ENCODE assay signal across 8 mouse cellular contexts in genomic region chr11:5444599-5445451, GRCm38 (mm10). TPM values are rescaled to one million over a fixed set of nuclear protein-coding genes. Genes with fewer than 3 reads are reported as not detected.
A peak's percentile ranks its signal among the peaks of the same experiment; 100 is the strongest.
DNase-seq lines count a peak whose midpoint lies in the region; ATAC-seq and TF ChIP-seq lines count a peak whose summit lies in the region.

TSS of gene Znrf3 (minus strand) at chr11:5444847.

- peak within 1 kb of the TSS; percentile 59 for H3K27ac ChIP-seq in forebrain, postnatal 0 days (ENCODE audit: low read depth, low read length)
- H3K27ac ChIP-seq in lung, embryonic 16.5 days (ENCODE audit: low read length), result peak within 1 kb of the TSS; percentile 79

- H3K4me1 ChIP-seq in G1E (ENCODE audit: insufficient read depth, low read depth, low read length), result peaks cover 32% of the 10 kb centered on the region
- peaks cover 15% of the 10 kb centered on the region for H3K4me1 ChIP-seq in forebrain, postnatal 0 days (ENCODE audit: insufficient read depth)
- H3K4me1 ChIP-seq in lung, embryonic 16.5 days (replicated peaks; ENCODE audit: control insufficient read depth, insufficient read depth, low read length), result peaks cover 23% of the 10 kb centered on the region

- 2% methylated on average over 47 of the region's 106 CpGs for WGBS in forebrain, postnatal 0 days
- WGBS in lung, embryonic 16.5 days, result under 1% methylated on average over 38 of the region's 106 CpGs

- H3K9me3 ChIP-seq in G1E (replicated peaks), result no peaks in the 10 kb centered on the region
- H3K9me3 ChIP-seq in forebrain, postnatal 0 days (ENCODE audit: low read length), result no peaks in the 10 kb centered on the region
- no peaks in the 10 kb centered on the region for H3K9me3 ChIP-seq in lung, embryonic 16.5 days (ENCODE audit: control insufficient read depth, low read length)

- H3K4me2 ChIP-seq in forebrain, postnatal 0 days (ENCODE audit: low read depth), result peak within 1 kb of the TSS; percentile 98
- H3K4me2 ChIP-seq in lung, embryonic 16.5 days (ENCODE audit: low read depth, low read length), result peak within 1 kb of the TSS; percentile 93

- peak within 1 kb of the TSS; percentile 78 for H3K4me3 ChIP-seq in G1E (ENCODE audit: low read depth, low read length)
- peak within 1 kb of the TSS; percentile 74 for H3K4me3 ChIP-seq in forebrain, postnatal 0 days (ENCODE audit: low read depth, low read length)
- H3K4me3 ChIP-seq in lung, embryonic 16.5 days (ENCODE audit: low read length), result peak within 1 kb of the TSS; percentile 87

- TF ChIP-seq CTCF in G1E (IDR thresholded peaks at IDR 0.05; ENCODE audit: low read depth, low read length), result no peak
- TF ChIP-seq CTCF in forebrain, postnatal 0 days (IDR thresholded peaks at IDR 0.05; ENCODE audit: low read depth), result no peak

- peak; percentile 79 for ATAC-seq in G1E (ENCODE audit: extremely low read depth, insufficient number of reproducible peaks, low FRiP score, poor library complexity, severe bottlenecking)
- ATAC-seq in forebrain, postnatal 0 days, result peak; percentile 87
- peak; percentile 82 to 95 for ATAC-seq in hematopoietic stem cell, adult 5-6 weeks (replicated peaks in 1 of 2; ENCODE audit: insufficient read depth in 1 of 2, low FRiP score in 2 of 2, low TSS enrichment in 1 of 2, low read depth in 1 of 2, poor library complexity in 2 of 2, severe bottlenecking in 2 of 2)
- peak; percentile 96 for ATAC-seq in lung, embryonic 16.5 days (ENCODE audit: low read depth)

- DNase-seq in G1E (ENCODE audit: low spot score), result peak; percentile 92
- DNase-seq in cerebellum, adult 18-20 months, result peak; percentile 84 to 94
- DNase-seq in forebrain, postnatal 0 days, result peak; percentile 91
- peak; percentile 82 for DNase-seq in layer of hippocampus, adult 9-10 months (ENCODE audit: low spot score)
- DNase-seq in ovary, postnatal 10 days (ENCODE audit: low spot score), result peak; percentile 91
- peak; percentile 89 to 97 for DNase-seq in thymus, postnatal 10 days (ENCODE audit: low spot score in 2 of 2)

- H3K9ac ChIP-seq in forebrain, postnatal 0 days, result peak within 1 kb of the TSS; percentile 71
- peak within 1 kb of the TSS; percentile 86 for H3K9ac ChIP-seq in lung, embryonic 16.5 days (ENCODE audit: low read length)

- H3K36me3 ChIP-seq in G1E (replicated peaks), result no peaks in the 10 kb centered on the region
- H3K36me3 ChIP-seq in forebrain, postnatal 0 days (ENCODE audit: insufficient read depth), result no peaks in the 10 kb centered on the region
- no peaks in the 10 kb centered on the region for H3K36me3 ChIP-seq in lung, embryonic 16.5 days (ENCODE audit: control insufficient read depth, insufficient read depth, low read length)

- H3K27me3 ChIP-seq in G1E (ENCODE audit: insufficient read depth, low read length), result peaks cover 17% of the 10 kb centered on the region
- H3K27me3 ChIP-seq in forebrain, postnatal 0 days (ENCODE audit: insufficient read depth, low read length), result no peaks in the 10 kb centered on the region
- no peaks in the 10 kb centered on the region for H3K27me3 ChIP-seq in lung, embryonic 16.5 days (ENCODE audit: control insufficient read depth, insufficient read depth, low read depth, low read length)

RNA-seq across cellular contexts. Expression of gene Znrf3, which starts in this region (rescaled TPM):
- total RNA-seq in G1E (2014; fragmentation: Nextera tagmentation) (7.7 and 11.0 TPM in 2 replicates), G1E (2017) (2.1 TPM in 2 replicates)
- 2.7 and 3.1 TPM in 2 replicates for polyA plus RNA-seq in G1E (2012)
- 7.5 and 9.1 TPM in 2 replicates for total RNA-seq in forebrain, postnatal 0 days (2014; rRNA removed)
- 4.6 and 8.3 TPM in 2 replicates for polyA plus RNA-seq in forebrain, postnatal 0 days (2015; fragmentation: Nextera tagmentation; extraction: Ambion mirVana)
- total RNA-seq in hematopoietic stem cell, adult 5-6 weeks (2017), result 6.7 and 6.9 TPM in 2 replicates
- 15.9 and 17.2 TPM in 2 replicates for polyA plus RNA-seq in lung, embryonic 16.5 days (2015; fragmentation: Nextera tagmentation; extraction: Ambion mirVana)

Comparison
In these comparisons a context has a peak if more than half of its experiments do, and no peak if none do; other contexts are left out.
1. Peak in every context shown above with its lines: DNase-seq, ATAC-seq, H3K4me3 ChIP-seq and H3K27ac ChIP-seq.